Mouse (Mus musculus) lung, adult 2 months (tissue): Measurements from ENCODE around the gene E030018B13Rik. TPM values are rescaled to one million over a fixed set of nuclear protein-coding genes. Genes with fewer than 3 reads are reported as not detected.

Experiments used
- DNase-seq: peaks from one replicate; pipeline ENCODE4 v3.0.0; 2022
- H3K4me1 ChIP-seq: fragments of 200-500 bp; 2 replicates; pipeline ENCODE4 v1.6.1; 2011; ENCODE audit warnings: low read length; ENCODE audit not compliant: control insufficient read depth, insufficient read depth
- H3K4me3 ChIP-seq: fragments of 200-500 bp; replicated peaks from 2 replicates; pipeline ENCODE3; 2011; ENCODE audit warnings: low read depth, mild to moderate bottlenecking, control low read depth, low read length; ENCODE audit errors: extremely low read depth
- CTCF ChIP-seq: fragments of 200-500 bp; IDR thresholded peaks from 2 replicates; pipeline ENCODE4 v1.5.1; 2011; ENCODE audit warnings: mild to moderate bottlenecking, low read length, control low read depth; ENCODE audit not compliant: insufficient read depth
- POLR2A ChIP-seq: fragments of 200-500 bp; IDR thresholded peaks from 2 replicates; pipeline ENCODE4 v1.6.1; 2011; ENCODE audit warnings: low read depth, mild to moderate bottlenecking, control low read depth, low read length, borderline replicate concordance; ENCODE audit errors: extremely low read depth
- WGBS: fragments of 180-500 bp; shearing (Covaris S2); methylation state at CpG from one replicate; pipeline ENCODE4 v1.1.7; 2018; 5-methylcytosine and 5-hydroxymethylcytosine counted together
- polyA plus RNA-seq: library from polyadenylated mRNA; depleted of rRNA; stranded (reverse); fragments of >200 nt; gene quantifications from 2 replicates; pipeline ENCODE4 v1.2.3, GENCODE M21; 2012; rRNA removed

The E030018B13Rik gene
- not detected in 2 replicates for polyA plus RNA-seq

GRCm38 (mm10) chr7:63916268-63916907 lies at the start of gene E030018B13Rik:
E030018B13Rik (plus strand) TSS chr7:63916857.
- TF ChIP-seq CTCF: no peak
- no peak for TF ChIP-seq POLR2A
- H3K4me3 ChIP-seq: no peak within 1 kb of the TSS
- 67% methylated on average over 6 of the region's 6 CpGs for WGBS
- H3K4me1 ChIP-seq: peaks cover 87% of the 10 kb centered on the region
- no peak for DNase-seq

GRCm38 (mm10) chr7:63868356-63868918 lies 48.2 kb upstream of the E030018B13Rik start:
- 64% methylated on average over 6 of the region's 6 CpGs for WGBS
- no peak for TF ChIP-seq CTCF
- no peak for TF ChIP-seq POLR2A
- Histone ChIP-seq H3K4me3 (no peak overlapping the region), H3K4me1 (no peaks in the 10 kb centered on the region)
- DNase-seq: no peak

DNA sequence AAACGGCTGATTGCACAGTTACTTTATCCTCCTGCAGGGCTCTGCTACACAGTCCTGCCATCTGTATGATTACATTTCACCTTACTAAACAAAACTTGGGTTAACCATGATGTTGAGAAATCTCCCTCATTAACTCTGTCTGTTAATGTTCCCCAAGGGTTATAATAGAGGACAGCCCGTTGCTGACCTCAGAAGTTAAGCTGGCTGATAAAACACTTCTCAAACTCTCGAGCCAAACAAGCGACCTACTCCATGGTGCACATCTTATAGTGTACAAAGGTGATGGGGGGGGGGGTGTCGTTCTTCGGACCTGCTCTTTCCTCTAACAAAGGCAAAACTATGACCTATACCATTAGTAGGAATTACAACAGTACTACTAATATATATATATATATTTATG lies 45.0 kb upstream of the E030018B13Rik start:
- no peak for TF ChIP-seq CTCF
- no peak for TF ChIP-seq POLR2A
- Histone ChIP-seq H3K4me1 (no peaks in the 10 kb centered on the region), H3K4me3 (no peak overlapping the region)
- no peak for DNase-seq
- WGBS: 72% methylated on average over 6 of the region's 6 CpGs

DNA sequence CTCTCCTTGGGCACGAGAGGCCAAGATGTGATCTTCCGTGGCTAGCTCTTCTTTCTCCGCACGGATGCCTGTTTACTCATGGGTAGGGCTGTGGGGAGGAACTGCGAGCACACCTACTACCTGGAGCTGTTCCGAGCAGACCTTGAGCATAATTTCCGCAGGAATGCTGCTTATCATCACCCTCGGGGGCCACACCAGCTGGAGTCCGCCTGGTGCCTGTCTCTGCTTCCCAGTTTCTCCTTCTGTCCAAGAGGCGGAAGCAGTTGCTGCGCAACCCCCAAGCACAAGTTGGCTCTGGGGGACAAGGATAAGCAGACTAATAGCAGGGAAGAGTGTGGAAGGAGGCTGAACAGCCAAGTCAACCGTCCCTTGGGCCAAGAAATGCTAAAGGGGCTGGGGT lies 42.8 kb upstream of the E030018B13Rik start:
- no peak for TF ChIP-seq POLR2A
- TF ChIP-seq CTCF: no peak
- 53% methylated on average over 12 of the region's 12 CpGs for WGBS

DNA sequence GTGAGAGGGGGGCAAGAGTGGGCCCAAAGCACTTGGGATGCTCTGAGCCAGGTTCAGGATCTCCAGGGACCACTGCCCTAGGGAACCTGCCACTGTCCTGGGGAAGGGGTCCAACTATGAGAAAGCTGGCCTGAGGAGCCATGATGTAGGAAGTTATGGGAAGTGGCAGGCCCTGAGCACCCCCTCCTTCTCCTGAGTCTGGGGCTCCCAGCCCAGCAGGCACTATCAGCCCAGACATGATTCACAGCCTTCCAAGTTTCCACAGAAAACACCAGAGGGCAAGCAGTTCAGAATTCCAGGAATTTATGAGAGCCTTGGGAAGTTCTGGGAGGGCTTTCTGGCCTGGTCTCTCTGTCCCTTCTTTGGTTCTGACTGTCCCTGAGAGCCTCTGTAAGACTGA lies 41.0 kb upstream of the E030018B13Rik start:
- TF ChIP-seq POLR2A: no peak
- no peak for TF ChIP-seq CTCF
- no peak for DNase-seq
- no peak overlapping the region for H3K4me3 ChIP-seq
- no peaks in the 10 kb centered on the region for H3K4me1 ChIP-seq

More for the DNA sequence above, 42.8 kb upstream of the E030018B13Rik start:
- H3K4me1 ChIP-seq: no peaks in the 10 kb centered on the region
- no peak overlapping the region for H3K4me3 ChIP-seq
- DNase-seq: no peak

DNA sequence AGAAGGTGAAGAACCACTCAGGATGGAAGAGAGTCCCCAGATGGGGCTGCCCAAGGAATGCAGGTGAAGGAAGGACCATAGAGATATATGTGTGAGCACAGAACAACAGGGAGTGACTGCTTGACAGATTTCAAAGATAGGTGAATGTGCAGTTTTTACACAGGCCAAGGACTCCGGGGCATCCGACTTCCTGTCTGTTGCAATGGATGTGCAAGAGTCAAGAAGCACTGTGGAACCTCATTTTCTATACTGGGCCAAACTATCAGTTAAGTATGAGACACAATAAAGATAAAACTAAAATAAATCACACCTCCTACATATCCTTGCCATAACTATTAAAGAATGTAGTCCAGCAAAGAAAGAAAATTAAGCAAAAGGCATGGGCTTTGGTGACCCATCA lies 40.0 kb upstream of the E030018B13Rik start:
- no peaks in the 10 kb centered on the region for H3K4me1 ChIP-seq
- no peak for TF ChIP-seq CTCF
- TF ChIP-seq POLR2A: no peak
- 71% methylated on average over 2 of the region's 2 CpGs for WGBS
- no peak for DNase-seq
- H3K4me3 ChIP-seq: no peak overlapping the region

- H3K4me1 ChIP-seq: no peaks in the 10 kb centered on the region
- H3K4me3 ChIP-seq: no peak overlapping the region
- 46% methylated on average over 14 of the region's 14 CpGs for WGBS
- TF ChIP-seq CTCF (no peak), POLR2A (no peak)
- DNase-seq: no peak
These were observed 39.0 kb upstream of the E030018B13Rik start for GRCm38 (mm10) chr7:63877610-63878009.

- TF ChIP-seq POLR2A (no peak), CTCF (no peak)
- no peak overlapping the region for H3K4me3 ChIP-seq
- DNase-seq: no peak
- peaks cover 3% of the 10 kb centered on the region; the same call in 1 of the 2 replicates for H3K4me1 ChIP-seq
- WGBS: 72% methylated on average over 6 of the region's 6 CpGs
These were observed 37.1 kb upstream of the E030018B13Rik start for GRCm38 (mm10) chr7:63879583-63879982.

GRCm38 (mm10) chr7:63882739-63883138 lies 33.9 kb upstream of the E030018B13Rik start:
- WGBS: 77% methylated on average over 7 of the region's 7 CpGs
- DNase-seq: no peak
- Histone ChIP-seq H3K4me3 (no peak overlapping the region), H3K4me1 (peaks cover 14% of the 10 kb centered on the region)
- TF ChIP-seq POLR2A: no peak
- no peak for TF ChIP-seq CTCF

DNA sequence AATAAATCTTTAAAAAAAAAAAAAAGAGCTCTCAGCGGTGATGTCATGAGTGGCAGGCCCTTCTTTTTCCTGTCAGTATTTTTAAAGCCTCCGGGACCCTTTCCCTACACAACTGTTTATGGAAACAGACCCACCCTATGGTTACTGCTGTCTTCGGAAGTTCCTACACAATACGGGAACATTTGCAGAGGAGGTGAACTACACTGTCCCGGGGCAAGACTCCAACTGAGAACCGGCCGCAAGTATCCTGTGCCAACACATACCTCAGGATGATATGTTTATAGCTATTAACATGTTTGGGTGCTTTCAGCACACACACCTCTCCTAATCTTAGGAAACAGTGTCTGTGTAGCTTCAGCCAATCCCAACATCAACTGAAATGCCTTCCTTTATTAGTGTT lies 31.6 kb upstream of the E030018B13Rik start:
- no peak for TF ChIP-seq CTCF
- TF ChIP-seq POLR2A: no peak
- DNase-seq: no peak
- Histone ChIP-seq H3K4me3 (no peak overlapping the region), H3K4me1 (peaks cover 23% of the 10 kb centered on the region)
- WGBS: 45% methylated on average over 7 of the region's 7 CpGs
